Mouse (Mus musculus) CD4-positive, CD25-positive, alpha-beta regulatory T cell, adult 4 months (primary cell): ENCODE results near the gene Sorl1. TPM values are rescaled to one million over a fixed set of nuclear protein-coding genes. Genes with fewer than 3 reads are reported as not detected.

Experiments used
- ATAC-seq: one replicate; pipeline ENCODE4 v1.8.0; 2017
- polyA plus RNA-seq, 2 experiments: library from polyadenylated mRNA; unstranded; fragments of 100-300 nt; shearing (Covaris generic); gene quantifications; one replicate each; pipeline ENCODE4 v1.2.1; 2017

The Sorl1 gene
- polyA plus RNA-seq, 2 experiments from 2014 or later, result 26.9 to 33.5 TPM

GRCm38 (mm10) chr9:42121631-42122354 is 2.3 kb downstream of the Sorl1 start:
- ATAC-seq, result no peak

GRCm38 (mm10) chr9:42116418-42117056 is 7.6 kb downstream of the Sorl1 start:
- ATAC-seq, result no peak

- ATAC-seq, result no peak
These were observed 9.0 kb downstream of the Sorl1 start for GRCm38 (mm10) chr9:42115078-42115477.

GRCm38 (mm10) chr9:42113316-42113715 is 10.8 kb downstream of the Sorl1 start:
- ATAC-seq, result no peak

- no peak for ATAC-seq
These were observed 11.4 kb downstream of the Sorl1 start for GRCm38 (mm10) chr9:42112691-42113090.

GRCm38 (mm10) chr9:42111256-42111655 is 12.8 kb downstream of the Sorl1 start:
- ATAC-seq, result no peak

- ATAC-seq, result no peak
These were observed 14.2 kb downstream of the Sorl1 start for GRCm38 (mm10) chr9:42109837-42110451.

GRCm38 (mm10) chr9:42109131-42109530 is 15.0 kb downstream of the Sorl1 start:
- no peak for ATAC-seq

GRCm38 (mm10) chr9:42108369-42108951 is 15.6 kb downstream of the Sorl1 start:
- ATAC-seq, result peak; percentile 90

- ATAC-seq, result no peak
These were observed 17.0 kb downstream of the Sorl1 start for GRCm38 (mm10) chr9:42107062-42107461.

GRCm38 (mm10) chr9:42106305-42106704 is 17.8 kb downstream of the Sorl1 start:
- no peak for ATAC-seq

GRCm38 (mm10) chr9:42103546-42103945 is 20.6 kb downstream of the Sorl1 start:
- no peak for ATAC-seq

- ATAC-seq, result no peak
These were observed 22.1 kb downstream of the Sorl1 start for GRCm38 (mm10) chr9:42102013-42102412.

GRCm38 (mm10) chr9:42101266-42101665 is 22.8 kb downstream of the Sorl1 start:
- ATAC-seq, result no peak

- ATAC-seq, result no peak
These were observed 23.4 kb downstream of the Sorl1 start for GRCm38 (mm10) chr9:42100618-42101210.

- no peak for ATAC-seq
These were observed 25.5 kb downstream of the Sorl1 start for GRCm38 (mm10) chr9:42098474-42099121.

GRCm38 (mm10) chr9:42097731-42098473 is 26.2 kb downstream of the Sorl1 start:
- ATAC-seq, result peak; percentile 60

- ATAC-seq, result peak; percentile 83
These were observed 26.9 kb downstream of the Sorl1 start for GRCm38 (mm10) chr9:42097006-42097730.

GRCm38 (mm10) chr9:42094752-42095151 is 29.3 kb downstream of the Sorl1 start:
- ATAC-seq, result no peak

GRCm38 (mm10) chr9:42094028-42094551 is 30.0 kb downstream of the Sorl1 start:
- no peak for ATAC-seq

GRCm38 (mm10) chr9:42092749-42093148 is 31.3 kb downstream of the Sorl1 start:
- no peak for ATAC-seq
